Mouse (Mus musculus) CD4-positive, CD25-positive, alpha-beta regulatory T cell, adult 4 months (primary cell): ENCODE measurements around the gene Dcaf11. TPM values are rescaled to one million over a fixed set of nuclear protein-coding genes. Genes with fewer than 3 reads are reported as not detected.

Experiments
- ATAC-seq: one replicate; pipeline ENCODE4 v1.8.0; 2017
- polyA plus RNA-seq, 2 experiments: library from polyadenylated mRNA; unstranded; fragments of 100-300 nt; shearing (Covaris generic); gene quantifications; one replicate each; pipeline ENCODE4 v1.2.1; 2017

The Dcaf11 gene
- polyA plus RNA-seq, 2 experiments from 2014 or later: 103 to 125 TPM

DNA sequence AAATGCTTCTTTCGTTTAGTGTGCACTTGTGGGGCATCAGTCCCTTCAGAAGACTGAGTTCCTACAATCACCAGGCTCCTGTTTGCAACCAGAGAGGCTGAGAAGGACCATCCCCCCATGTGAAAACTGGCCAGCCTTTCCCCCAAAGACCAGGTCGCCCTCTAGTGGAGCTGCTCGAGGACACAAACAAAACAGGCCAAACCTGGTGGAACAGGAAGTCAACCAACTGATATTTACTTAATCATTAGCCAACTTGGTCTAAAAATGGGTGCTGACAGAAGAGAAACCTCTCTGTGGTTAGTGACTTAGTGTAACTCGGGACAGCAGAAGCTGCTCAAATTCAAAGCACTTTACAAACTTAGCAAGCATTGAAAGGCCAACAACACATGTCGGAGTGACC, 2.8 kb upstream of the Dcaf11 start:
- ATAC-seq: peak; percentile 10

DNA sequence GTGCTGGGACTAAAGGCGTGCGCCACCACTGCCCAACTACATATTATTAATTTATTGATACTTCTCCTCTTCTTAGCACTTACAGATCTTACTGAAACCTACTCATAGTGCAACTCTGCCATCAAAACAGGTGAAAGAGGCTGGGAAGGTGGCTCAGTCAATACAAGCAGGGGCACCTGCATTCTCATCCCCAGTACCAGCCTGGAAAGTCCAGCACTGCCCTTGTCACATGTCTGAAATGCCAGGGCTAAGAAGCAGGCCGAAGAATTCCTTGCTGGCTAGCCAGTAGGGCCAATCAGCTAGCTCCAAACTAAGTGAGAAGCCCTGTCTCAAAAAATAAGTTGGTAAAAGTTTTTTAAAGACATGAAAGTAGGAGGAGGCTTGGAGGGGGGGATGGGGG, 2.2 kb upstream of the Dcaf11 start:
- ATAC-seq: no peak

DNA sequence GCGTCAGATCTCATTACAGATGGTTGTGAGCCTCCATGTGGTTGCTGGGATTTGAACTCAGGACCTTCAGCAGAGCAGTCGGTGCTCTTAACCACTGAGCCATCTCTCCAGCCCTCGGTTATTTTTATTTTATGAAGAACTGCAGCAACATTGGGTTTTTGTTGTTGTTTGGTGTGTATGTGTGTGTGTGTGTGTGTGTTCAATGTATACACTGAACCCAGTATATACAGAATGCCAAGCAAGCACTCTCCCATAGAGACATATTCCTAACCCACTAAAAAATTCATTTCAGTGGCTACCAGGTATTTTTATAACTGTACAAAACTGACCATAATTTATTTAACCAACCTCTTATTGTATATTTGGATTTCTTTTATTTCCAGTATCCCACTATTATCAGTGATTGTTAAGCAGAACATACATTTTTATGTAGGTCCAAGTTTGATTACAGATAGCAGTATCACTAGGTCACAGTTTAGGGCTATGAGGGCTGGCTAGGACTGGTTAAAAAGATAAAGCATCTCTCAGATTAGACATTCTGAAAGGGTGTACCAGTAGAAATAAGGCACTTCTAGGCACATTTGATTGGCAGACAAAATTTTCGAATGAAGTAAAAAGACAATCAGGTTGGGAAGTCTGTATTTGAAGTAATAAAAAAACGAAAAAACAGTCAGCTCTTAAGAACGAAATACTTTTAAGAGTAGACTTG, 912 bp upstream of the Dcaf11 start:
- ATAC-seq: no peak

DNA sequence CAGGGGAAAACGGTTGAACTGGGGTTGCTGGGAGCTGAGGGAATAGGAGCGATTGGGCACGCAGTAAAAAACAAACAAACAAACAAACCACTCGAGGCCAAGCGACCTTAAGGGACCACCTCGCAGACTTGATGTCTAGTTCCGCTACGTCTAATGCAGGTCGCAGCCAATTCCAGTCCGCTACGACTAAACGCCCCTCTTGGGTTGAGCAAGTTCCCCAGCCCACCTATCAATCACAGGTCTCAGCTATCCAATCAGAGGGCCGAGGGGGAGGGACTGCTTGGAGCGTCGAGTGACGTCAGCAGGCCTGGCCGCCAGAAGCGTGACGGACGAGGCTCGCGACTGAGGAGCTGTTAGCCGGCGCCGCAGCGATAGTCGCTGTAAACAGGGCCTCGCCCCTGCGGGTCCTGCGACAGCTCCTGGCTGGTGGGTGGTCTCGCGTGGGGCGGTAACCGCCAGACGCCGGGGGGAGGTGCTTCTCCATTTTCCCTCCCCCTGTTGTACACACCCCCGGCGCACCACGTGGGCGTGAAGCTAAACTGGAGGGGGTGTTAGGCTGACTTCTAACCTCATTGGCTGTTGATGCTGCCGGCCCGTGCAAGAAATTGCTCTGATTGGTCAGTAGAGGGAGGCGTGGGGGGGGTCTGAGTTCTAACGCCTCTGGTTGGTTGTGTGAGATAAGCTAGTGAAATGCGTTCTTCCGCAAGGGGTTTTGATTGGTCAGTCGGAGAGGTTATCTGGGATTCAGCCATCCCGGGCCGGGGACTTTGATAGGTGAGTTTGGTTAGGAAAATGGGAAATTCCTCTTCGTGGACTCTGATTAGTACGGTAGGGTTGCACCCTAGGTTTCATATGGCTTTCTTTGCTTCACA, 632 bp downstream of the Dcaf11 start, which contains the start of gene A730061H03Rik:
Gene A730061H03Rik, minus strand, starts transcription at position 205 of the 872 bp plus-strand sequence.
- ATAC-seq: peak; percentile 86

DNA sequence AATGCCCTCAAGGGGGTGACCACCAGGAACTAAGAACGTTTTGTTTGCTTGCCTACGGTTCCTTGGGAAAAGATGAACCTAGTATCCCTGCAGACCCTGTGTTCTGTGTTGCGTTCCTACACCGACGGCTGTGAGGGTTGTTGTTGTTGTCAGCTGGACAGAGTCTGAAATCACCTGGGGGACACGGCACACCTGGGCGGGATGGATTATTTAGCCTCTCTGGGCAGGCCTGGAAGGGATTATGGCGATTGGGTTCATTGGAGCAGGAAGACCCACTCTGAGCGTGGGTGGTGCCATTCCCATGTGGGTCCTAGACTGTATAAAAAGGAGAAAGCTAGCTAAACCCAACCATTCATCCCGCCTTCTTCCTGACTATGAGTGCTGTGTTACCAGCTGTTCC, 2.1 kb downstream of the Dcaf11 start:
- no peak for ATAC-seq

DNA sequence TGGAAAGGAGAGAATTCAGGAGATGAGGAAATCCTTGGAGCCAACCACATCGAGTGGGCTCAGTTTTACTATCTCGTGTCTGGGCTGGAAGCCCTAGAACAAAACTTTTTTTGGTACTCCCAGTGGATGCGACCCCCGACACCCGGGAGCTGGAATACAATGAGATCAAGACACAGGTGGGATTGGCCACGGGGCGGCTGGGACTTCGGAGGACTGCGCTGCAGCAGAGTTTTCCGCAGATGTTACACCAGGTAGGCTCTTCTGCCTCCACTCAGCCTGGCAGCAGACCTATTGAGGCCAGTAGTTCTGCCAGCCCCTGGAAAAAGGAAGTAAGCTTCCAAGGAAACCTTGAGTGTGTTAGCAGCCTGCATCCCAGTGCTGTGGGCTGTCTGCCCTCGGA, 3.4 kb downstream of the Dcaf11 start:
- no peak for ATAC-seq

DNA sequence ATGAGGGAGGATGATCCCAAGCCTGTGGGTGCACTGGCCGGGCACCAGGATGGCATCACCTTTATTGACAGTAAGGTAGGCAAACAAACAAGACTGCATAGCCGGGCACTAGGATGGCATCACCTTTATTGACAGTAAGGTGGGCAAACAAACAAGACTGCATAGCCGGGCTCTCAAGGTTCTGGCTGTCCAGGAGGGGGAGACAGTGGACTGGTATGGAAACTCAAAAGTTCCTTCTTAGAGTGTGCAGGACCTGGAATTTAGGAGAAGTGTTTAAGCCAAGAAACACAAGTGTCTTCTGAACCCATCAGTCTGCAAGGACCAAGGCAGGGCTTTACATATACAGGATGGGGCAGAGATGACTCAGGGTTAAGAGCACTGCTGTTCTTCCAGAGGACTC, 5.9 kb downstream of the Dcaf11 start:
- no peak for ATAC-seq

DNA sequence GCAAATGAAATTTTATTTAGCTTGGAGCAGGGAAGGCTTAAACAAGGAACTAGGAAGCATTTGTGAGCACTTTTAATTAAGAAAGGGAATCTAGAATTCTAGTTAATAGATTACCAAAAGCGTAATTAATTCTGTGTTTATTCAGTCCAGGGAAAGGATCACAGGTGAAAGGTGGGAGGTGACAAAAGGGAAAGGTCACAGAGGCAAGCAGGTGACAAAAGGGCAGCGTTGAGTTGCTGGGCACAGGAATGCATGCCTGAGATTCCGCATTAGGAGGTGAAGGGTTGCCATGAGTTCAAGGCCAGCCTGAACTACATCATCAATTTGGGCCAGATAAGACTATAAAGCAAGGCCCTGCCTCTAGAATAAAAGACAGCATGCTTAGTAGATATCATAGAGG, 7.7 kb downstream of the Dcaf11 start:
- ATAC-seq: no peak

DNA sequence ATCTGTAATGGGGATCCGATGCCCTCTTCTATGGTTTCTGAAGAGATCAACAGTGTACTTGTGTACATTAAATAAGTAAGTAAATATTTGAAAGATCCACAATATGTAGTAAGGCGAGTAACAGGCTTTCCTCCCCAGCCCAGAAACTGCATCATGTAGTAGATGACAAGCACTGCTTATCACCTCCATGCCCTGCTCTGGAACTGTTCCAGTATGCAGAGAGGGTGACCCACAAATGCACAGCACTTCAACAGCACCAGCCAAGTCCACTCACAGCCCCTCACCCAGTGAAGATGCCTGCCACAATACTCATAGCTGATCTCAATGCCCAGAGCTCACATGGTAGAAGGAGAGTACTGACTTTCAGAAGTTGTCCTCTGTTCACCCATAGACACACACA, 10.8 kb downstream of the Dcaf11 start:
- ATAC-seq: no peak

DNA sequence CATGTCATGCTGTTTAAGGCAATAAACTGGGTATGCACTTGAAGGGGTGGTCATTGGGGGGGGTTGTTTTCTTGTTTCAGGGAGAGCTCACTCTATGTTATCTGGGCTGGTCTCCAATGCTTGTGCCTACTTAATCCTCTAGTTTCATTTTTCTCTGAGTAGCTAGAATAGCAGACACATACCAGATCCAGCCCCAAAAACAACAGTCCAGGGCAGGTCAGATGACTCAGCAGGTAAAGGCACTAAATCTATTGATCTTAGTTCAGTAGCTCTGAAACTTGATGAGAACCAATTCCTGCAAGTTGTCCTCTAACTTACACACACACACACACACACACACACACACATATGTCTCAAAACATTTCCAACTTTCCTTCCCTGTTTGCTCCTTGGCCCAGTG, 12.0 kb downstream of the Dcaf11 start:
- no peak for ATAC-seq

DNA sequence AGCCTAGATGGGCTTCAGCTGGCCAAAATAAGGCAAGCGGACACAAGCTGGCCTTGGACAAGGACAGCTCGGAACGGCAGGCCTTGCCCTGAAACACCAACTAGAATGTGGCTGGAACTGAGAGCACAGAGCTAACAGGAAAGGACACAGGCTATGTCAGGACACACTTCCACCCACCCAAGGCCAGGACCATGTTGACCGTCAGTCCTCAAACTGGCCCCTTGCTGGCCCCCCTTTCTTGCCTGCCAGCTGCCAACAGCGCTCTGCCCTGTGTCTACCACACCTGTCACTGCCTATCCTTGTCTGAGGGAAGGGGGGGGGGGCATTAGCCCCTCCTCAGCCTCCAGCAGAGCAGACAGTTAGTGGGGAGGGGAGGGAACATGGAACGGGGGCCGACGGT, 15.5 kb downstream of the Dcaf11 start, which contains the start of gene Fitm1:
Gene Fitm1, plus strand, starts transcription at position 316 of the 400 bp plus-strand sequence.
- no peak for ATAC-seq

DNA sequence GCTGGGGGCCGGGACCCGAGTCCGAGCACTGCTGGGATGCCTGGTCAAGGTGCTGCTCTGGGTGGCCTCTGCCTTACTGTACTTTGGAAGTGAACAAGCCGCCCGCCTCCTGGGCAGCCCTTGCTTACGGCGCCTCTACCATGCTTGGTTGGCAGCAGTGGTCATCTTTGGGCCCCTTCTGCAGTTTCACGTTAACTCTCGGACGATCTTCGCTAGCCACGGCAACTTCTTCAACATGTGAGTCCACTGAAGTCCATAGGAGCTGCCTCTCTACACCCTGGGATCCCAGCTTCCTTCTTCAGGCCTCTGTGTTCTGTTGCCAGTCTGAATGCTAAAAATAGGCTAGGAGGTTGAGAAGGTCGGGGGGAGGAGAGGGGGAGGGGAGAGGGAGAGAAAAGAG, 15.9 kb downstream of the Dcaf11 start:
- no peak for ATAC-seq

DNA sequence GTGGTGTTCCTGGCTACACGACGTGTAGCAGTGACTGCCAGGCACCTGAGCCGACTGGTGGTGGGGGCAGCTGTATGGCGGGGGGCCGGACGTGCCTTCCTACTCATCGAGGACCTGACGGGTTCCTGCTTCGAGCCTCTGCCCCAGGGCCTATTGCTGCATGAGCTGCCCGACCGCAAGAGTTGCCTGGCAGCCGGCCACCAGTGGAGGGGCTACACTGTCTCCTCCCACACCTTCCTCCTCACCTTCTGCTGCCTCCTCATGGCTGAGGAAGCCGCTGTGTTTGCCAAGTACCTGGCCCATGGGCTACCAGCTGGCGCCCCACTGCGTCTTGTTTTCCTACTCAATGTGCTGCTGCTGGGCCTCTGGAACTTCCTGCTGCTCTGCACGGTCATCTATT, 16.6 kb downstream of the Dcaf11 start:
- no peak for ATAC-seq

DNA sequence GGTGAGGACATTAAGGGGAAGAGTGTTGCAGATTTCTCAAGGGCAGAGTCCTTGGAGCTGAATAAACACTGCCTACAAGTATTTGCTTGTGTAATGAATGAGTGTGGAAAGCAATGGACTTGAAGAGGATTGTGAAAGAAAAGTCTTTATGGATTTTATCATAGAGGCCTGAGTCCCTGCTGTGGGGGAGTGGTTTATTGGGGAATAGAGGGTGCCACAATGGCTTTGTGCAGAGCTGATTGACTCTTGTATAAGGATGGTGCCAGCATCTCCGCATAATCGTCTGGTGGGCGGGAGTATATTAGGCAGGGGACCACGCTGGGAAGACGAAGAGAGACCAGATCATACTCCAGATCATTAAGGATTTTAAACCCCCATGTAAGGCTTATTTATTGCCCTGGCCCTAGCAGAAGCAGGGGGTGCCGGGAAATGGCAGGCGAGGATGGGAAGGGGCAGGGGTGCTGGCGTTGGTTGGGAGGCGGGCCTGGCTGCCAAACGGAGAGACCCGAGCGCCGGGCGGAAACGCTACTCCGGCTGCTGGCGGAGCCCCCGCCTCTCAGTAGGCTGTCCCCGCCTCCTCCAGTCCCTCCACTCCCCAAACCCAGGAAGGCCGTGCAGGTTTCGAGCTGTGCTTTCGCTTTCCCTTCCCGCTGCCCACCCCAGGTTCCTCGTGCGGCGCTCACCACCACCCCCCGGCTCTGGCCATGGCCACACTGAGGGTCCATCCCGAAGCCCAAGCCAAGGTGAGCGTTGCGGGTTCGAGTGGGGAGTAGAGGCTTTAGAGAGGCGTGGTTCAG, 18.3 kb downstream of the Dcaf11 start, which contains the start of gene Psme1:
Gene Psme1, plus strand, starts transcription at position 253 of the 797 bp plus-strand sequence.
- ATAC-seq: peak; percentile 95

DNA sequence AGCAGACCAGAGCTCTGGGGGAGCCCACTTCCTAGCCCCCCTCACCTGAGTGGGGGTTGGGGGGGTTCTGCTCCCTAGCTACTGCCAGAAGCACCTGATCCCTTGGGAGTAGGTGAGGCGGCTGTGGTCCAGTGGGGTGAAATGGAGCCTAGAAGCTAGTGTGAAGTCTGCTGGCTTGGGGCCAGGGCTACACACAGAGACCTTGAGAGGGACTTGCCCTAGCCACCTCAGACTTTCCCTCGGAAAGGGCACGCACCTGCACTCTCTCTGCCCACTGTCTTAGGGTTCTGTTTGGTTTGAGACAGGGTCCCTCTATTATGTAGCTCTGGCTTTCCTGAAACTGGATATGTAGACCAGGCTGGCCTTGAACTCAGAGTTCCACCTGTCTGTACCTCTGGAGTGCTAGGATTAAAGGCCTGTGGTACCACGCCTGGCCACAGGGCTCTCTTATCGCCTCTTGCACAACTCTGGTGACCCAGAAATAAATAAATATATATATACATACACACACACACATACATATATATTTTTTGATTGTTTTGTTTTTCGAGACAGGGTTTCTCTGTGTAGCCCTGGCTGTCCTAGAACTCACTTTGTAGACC, 19.0 kb downstream of the Dcaf11 start:
- ATAC-seq: peak; percentile 62

DNA sequence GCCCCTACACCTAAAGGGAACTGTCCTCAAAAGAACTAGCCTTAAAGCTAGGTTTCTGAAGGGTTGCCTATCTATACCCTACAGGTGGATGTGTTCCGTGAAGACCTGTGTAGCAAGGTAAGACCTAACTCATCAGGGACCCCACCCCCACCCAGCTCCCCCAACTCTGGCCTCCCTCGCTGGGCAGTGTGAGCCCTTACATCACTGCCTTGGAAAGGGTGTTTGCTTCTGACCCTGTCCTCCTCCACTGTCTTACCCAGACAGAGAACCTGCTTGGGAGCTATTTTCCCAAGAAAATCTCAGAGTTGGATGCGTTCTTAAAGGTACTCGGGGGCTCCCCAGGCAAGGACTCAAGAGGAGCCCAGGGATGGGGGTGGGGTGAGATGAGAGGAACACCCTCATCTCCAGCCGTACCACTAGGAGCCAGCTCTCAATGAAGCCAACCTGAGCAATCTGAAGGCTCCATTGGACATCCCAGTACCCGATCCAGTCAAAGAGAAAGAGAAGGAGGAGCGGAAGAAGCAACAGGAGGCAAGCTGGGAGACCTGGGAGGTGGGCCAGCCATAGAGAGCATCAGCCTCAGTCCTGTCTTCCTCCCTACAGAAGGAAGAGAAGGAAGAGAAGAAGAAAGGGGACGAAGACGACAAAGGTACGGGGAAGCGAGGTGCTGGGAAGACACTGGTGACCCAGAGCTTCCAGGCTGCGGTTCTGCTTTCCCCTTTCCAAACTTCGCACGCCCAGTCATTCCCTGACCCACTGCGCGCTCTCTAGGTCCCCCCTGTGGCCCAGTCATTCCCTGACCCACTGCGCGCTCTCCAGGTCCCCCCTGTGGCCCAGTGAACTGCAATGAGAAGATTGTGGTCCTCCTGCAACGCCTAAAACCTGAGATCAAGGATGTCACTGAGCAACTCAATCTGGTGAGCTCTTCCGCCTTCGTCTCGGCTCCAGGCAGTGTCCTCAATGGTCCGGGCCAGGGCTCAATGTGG, 20.0 kb downstream of the Dcaf11 start:
- no peak for ATAC-seq

DNA sequence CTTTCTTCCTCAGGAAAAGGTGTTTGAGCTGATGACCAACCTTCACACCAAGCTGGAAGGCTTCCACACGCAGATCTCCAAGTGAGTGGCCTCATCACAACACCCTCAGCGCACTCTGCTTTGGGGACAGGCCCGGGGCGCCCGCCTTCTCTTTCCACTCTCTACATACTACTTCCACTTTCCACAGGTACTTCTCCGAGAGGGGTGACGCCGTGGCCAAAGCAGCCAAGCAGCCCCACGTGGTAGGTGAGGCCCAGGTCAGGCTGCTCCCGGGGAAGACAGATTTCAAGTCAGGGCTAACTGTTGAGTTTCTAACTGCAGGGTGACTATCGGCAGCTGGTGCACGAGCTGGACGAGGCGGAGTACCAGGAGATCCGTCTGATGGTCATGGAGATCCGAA, 20.9 kb downstream of the Dcaf11 start:
- ATAC-seq: no peak

DNA sequence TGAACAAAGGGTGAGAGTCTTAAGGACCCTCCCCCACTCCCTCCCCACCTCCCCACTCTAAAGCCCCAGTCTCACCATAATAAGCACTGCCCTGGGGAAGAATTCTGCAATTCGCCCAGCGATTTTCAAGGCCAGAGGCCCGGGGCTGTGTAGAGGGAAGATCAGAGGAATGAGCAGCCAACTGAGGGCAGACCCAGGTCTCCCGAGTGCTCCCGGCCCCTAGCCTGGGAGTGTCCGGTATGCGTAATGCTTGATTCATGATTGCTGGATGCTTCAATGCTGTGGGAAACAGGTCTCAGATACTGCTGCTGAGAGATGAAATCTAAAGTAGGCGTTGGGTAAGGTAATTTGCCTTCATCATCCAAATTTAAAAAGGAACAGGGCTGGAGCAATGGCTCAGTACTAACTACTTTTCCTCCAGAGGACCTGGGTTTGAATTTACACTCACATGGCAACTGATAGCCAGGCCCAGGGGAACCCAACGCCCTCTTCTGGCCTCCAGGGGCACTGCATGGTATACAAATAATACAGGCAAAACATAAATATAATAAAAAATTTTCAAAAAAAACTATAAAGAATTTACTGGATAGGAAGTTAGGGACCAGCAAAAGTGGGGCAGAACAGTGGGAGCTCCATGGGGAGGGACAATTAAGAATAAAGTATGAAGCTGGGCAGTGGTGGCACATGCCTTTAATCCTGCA, 22.3 kb downstream of the Dcaf11 start:
- no peak for ATAC-seq

DNA sequence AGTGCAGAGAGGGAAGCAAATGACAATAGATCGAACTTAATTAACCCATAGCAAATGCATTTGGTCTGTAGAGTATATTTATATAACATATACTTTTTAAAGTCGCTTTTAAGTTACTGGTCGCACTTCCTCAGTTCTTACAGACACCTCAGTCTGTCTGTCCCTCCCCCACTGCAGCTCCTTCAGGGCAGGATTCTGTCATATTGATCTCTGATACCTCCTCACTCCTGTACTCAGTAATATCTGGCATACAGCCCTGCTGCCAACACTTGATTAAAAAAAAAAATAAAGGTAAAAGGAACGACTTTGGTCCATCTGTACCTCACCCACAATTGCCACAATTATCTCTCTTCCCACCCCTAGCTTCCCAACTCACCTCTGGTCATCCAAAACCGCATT, 24.5 kb downstream of the Dcaf11 start:
- ATAC-seq: no peak

DNA sequence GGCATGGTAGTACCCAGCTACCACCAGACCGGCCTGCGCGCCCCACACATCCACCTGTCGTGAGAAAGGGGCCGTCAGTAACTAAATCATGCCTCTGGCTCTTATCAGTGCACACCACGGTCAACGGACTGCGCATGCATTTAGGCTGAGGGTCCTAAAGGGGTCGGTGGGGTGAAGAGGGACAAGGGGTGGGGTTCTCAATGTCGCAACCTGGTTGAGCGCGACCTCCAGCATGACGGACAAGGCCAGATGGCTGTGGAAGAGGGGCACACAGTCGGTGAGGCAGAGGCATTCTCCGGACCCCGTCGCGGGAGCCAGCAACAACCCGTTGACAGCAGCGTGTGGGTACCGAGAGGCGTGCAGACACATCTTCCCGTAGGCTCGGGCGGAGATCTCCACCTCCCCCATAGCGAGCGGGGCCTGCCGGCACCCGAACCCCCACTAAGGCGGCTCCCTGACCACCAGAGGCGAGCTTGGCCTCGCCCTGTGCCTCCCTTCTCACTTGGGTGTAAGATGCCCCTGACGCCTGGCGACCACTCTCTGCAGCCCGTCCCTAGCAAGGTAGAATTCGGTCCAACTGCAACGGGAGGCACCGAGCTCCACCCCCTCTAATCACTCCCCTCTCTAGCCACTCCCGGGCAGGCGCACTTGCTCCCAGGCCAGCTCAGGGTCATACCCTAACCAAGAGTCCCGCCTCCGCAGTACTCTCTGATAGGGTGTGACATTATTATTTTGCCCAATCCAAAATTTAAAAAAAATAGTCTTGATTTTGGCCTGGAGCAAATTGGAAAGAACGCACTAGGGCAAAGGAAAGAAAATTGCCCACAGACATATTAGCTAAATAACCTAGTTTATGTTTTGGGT, 25.1 kb downstream of the Dcaf11 start, which contains the start of gene Emc9:
Gene Emc9, minus strand, starts transcription at position 601 of the 864 bp plus-strand sequence.
- peak; percentile 81 for ATAC-seq
